Mouse (Mus musculus) heart, embryonic 14.5 days (tissue): ENCODE measurements around the gene Sgip1. TPM values are rescaled to one million over a fixed set of nuclear protein-coding genes. Genes with fewer than 3 reads are reported as not detected.

Source experiments
- ATAC-seq: fragments of 200-750 bp; cut with Nextera tagmentation; 2 replicates; pipeline ENCODE4 v1.8.0; 2017; ENCODE audit warnings: low read depth, moderate TSS enrichment; ENCODE audit not compliant: insufficient number of reproducible peaks, insufficient read depth, low FRiP score
- H3K27ac ChIP-seq, 2 experiments: fragments of 200-500 bp in 1 of 2; fragments of 300-500 bp in 1 of 2; sonication (generic) in 1 of 2; replicated peaks in 1 of 2; 2 replicates each; pipeline ENCODE4 v1.5.1; 2012 to 2014; ENCODE audit warnings: low read depth in 2 of 2, low read length in 2 of 2, control low read depth in 1 of 2, mild to moderate bottlenecking in 1 of 2, mixed read lengths in 1 of 2; ENCODE audit not compliant: control insufficient read depth in 1 of 2, insufficient read depth in 1 of 2
- H3K27me3 ChIP-seq: fragments of 300-500 bp; sonication (generic); 2 replicates; pipeline ENCODE4 v1.6.1; 2014; ENCODE audit warnings: mild to moderate bottlenecking, low read length, control low read depth; ENCODE audit not compliant: control insufficient read depth, insufficient read depth
- H3K36me3 ChIP-seq: fragments of 300-500 bp; sonication (generic); 2 replicates; pipeline ENCODE4 v1.6.1; 2014; ENCODE audit warnings: mild to moderate bottlenecking, control low read depth, low read length, mixed read lengths; ENCODE audit not compliant: control insufficient read depth, insufficient read depth
- H3K4me1 ChIP-seq, 2 experiments: fragments of 200-500 bp in 1 of 2; fragments of 300-500 bp in 1 of 2; sonication (generic) in 1 of 2; 2 replicates each; pipeline ENCODE4 v1.6.1; 2012 to 2014; ENCODE audit warnings: low read length in 2 of 2, control low read depth in 1 of 2, mixed read lengths in 1 of 2; ENCODE audit not compliant: control insufficient read depth in 2 of 2, insufficient read depth in 2 of 2
- H3K4me2 ChIP-seq: fragments of 300-500 bp; sonication (generic); 2 replicates; pipeline ENCODE4 v1.6.1; 2014; ENCODE audit warnings: mild to moderate bottlenecking, low read length
- H3K4me3 ChIP-seq, 2 experiments: fragments of 200-500 bp in 1 of 2; fragments of 300-500 bp in 1 of 2; sonication (generic) in 1 of 2; 2 replicates each; pipeline ENCODE4 v1.5.1; 2012 to 2014; ENCODE audit warnings: low read length in 2 of 2, mild to moderate bottlenecking in 2 of 2, control low read depth in 1 of 2, low read depth in 1 of 2, moderate library complexity in 1 of 2; ENCODE audit not compliant: control insufficient read depth in 1 of 2, insufficient read depth in 1 of 2
- H3K9ac ChIP-seq: fragments of 300-500 bp; sonication (generic); 2 replicates; pipeline ENCODE4 v1.6.1; 2014; ENCODE audit warnings: mild to moderate bottlenecking, low read length
- H3K9me3 ChIP-seq: fragments of 300-500 bp; sonication (generic); 2 replicates; pipeline ENCODE4 v1.6.1; 2016; ENCODE audit warnings: low read length, control low read depth; ENCODE audit not compliant: control insufficient read depth
- whole genome bisulfite sequencing: fragments of 180-500 bp; shearing (Covaris S2); extraction: QIAGEN DNeasy Blood & Tissue Kit; methylation state at CpG from one replicate; pipeline ENCODE4 v1.1.7; 2014; 5-methylcytosine and 5-hydroxymethylcytosine counted together
- polyA plus RNA-seq: library from polyadenylated mRNA; unstranded; fragments of >200 nt; fragmentation: Nextera tagmentation; extraction: Ambion mirVana; gene quantifications from 2 replicates; pipeline ENCODE4 v1.2.1, GENCODE M21; 2014

Sgip1 gene
- polyA plus RNA-seq = 0.67 and 0.92 TPM in 2 replicates

- ATAC-seq = no peak
- Histone ChIP-seq H3K27me3 (no peaks in the 10 kb centered on the region), H3K9ac (no peak within 1 kb of the TSS), H3K4me2 (no peak within 1 kb of the TSS), H3K27ac (no peak within 1 kb of the TSS), H3K36me3 (no peaks in the 10 kb centered on the region), H3K9me3 (no peaks in the 10 kb centered on the region), H3K4me3 (no peak within 1 kb of the TSS), H3K4me1 (no peaks in the 10 kb centered on the region)
- 66% methylated on average over 8 of the region's 8 CpGs for WGBS
These were observed at the start of gene Sgip1 for GRCm38 (mm10) chr4:102741287-102741686. Gene Sgip1, plus strand, starts transcription at chr4:102741297.

- Histone ChIP-seq H3K4me1 (no peaks in the 10 kb centered on the region), H3K9me3 (no peaks in the 10 kb centered on the region), H3K27me3 (no peaks in the 10 kb centered on the region), H3K9ac (no peak overlapping the region), H3K36me3 (no peaks in the 10 kb centered on the region), H3K4me2 (no peak overlapping the region), H3K27ac (no peak overlapping the region), H3K4me3 (no peak overlapping the region)
- 60% methylated on average over 4 of the region's 4 CpGs for WGBS
- ATAC-seq = no peak
These were observed 49.7 kb upstream of the Sgip1 start for GRCm38 (mm10) chr4:102691402-102691801.

DNA sequence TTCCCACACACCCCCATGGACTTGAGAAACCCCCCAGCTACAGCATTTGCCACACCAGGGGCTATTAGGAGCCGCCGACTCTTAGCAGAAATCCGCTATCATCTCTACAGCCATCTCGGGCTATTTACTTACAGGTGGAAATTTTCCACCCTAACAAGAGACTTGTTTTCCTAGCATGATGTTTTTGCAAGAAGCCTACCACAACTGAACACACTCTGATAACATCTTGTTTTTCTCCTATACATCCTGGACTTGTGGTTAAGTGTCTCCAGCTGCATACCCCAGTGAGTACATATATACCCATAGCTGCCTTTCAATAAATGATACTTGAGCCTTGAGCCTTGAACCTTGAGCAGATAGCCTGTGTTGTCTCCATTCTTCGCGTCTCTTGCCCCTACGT lies 43.1 kb upstream of the Sgip1 start:
- no peak for ATAC-seq
- no peak overlapping the region for H3K4me2 ChIP-seq
- no peak overlapping the region for H3K27ac ChIP-seq
- H3K9ac ChIP-seq = no peak overlapping the region
- no peaks in the 10 kb centered on the region for H3K4me1 ChIP-seq
- H3K4me3 ChIP-seq = no peak overlapping the region
- H3K36me3 ChIP-seq = no peaks in the 10 kb centered on the region
- no peaks in the 10 kb centered on the region for H3K27me3 ChIP-seq
- 0 out of 2 replicates have a peak, but pooled peaks cover 3% of the 10 kb centered on the region for H3K9me3 ChIP-seq
- WGBS = 91% methylated on average over 7 of the region's 7 CpGs

DNA sequence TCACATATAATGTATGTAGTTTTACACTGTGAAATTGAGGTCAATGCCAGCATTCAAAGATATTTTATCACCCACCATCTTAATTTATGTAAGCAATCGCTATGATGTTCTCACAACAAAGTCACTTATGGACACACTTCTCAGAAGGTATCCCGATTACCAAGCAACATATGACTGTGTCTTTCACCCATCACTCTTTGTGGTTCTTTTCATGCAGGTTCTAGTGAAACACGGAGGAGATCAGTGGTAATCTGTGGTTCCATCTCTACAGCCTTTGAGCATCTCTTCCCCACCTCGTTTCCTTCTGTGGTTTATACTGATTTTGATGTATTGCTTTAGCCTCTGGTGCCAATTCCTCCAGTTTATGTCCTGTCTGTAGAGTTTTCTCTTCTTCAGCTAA lies 29.4 kb upstream of the Sgip1 start:
- Histone ChIP-seq H3K9ac (no peak overlapping the region), H3K9me3 (no peaks in the 10 kb centered on the region), H3K4me1 (0 out of 4 replicates have a peak, but pooled peaks cover 0 to 4% of the 10 kb centered on the region in 2 experiments), H3K27me3 (no peaks in the 10 kb centered on the region), H3K27ac (no peak overlapping the region), H3K36me3 (no peaks in the 10 kb centered on the region), H3K4me3 (no peak overlapping the region), H3K4me2 (no peak overlapping the region)
- WGBS = 75% methylated on average over 4 of the region's 4 CpGs
- no peak for ATAC-seq

- Histone ChIP-seq H3K4me1 (0 out of 4 replicates have a peak, but pooled peaks cover 0 to 5% of the 10 kb centered on the region in 2 experiments), H3K27me3 (no peaks in the 10 kb centered on the region), H3K4me2 (no peak overlapping the region), H3K36me3 (no peaks in the 10 kb centered on the region), H3K4me3 (no peak overlapping the region), H3K27ac (no peak overlapping the region), H3K9ac (no peak overlapping the region), H3K9me3 (no peaks in the 10 kb centered on the region)
- ATAC-seq = no peak
These were observed 25.6 kb upstream of the Sgip1 start for GRCm38 (mm10) chr4:102715532-102715931.

GRCm38 (mm10) chr4:102717123-102717828 lies 23.8 kb upstream of the Sgip1 start:
- no peak overlapping the region for H3K27ac ChIP-seq
- no peak for ATAC-seq
- 74% methylated on average over 5 of the region's 5 CpGs for WGBS
- H3K4me1 ChIP-seq = 0 out of 4 replicates have a peak, but pooled peaks cover 0 to 5% of the 10 kb centered on the region in 2 experiments
- no peaks in the 10 kb centered on the region for H3K36me3 ChIP-seq
- no peaks in the 10 kb centered on the region for H3K9me3 ChIP-seq
- no peak overlapping the region for H3K4me3 ChIP-seq
- no peaks in the 10 kb centered on the region for H3K27me3 ChIP-seq
- H3K4me2 ChIP-seq = no peak overlapping the region
- H3K9ac ChIP-seq = no peak overlapping the region

DNA sequence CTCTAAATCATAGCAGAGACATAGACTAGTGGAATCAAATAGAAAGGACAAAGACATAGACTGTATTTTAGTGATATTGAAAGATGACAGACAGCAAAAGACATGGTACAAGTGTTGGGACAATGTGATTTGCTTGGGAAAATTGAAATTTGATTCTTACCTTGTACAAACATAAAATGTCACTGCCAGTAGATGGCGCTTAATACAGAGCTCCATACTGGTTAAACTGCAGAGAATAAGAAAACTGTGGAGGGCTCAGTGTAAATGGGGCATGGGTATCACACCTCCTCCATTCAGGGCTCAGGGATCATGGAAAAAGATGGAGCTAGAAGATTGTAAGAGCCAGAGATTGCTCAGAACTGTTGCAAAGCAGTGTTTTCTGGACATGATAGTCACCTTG lies 21.6 kb upstream of the Sgip1 start:
- 8% methylated on average over 1 of the region's 1 CpGs for WGBS
- no peak overlapping the region for H3K4me3 ChIP-seq
- H3K27ac ChIP-seq = no peak overlapping the region
- no peaks in the 10 kb centered on the region for H3K9me3 ChIP-seq
- no peak overlapping the region for H3K4me2 ChIP-seq
- no peaks in the 10 kb centered on the region for H3K27me3 ChIP-seq
- 0 out of 4 replicates have a peak, but pooled peaks cover 0 to 5% of the 10 kb centered on the region in 2 experiments for H3K4me1 ChIP-seq
- no peak for ATAC-seq
- no peaks in the 10 kb centered on the region for H3K36me3 ChIP-seq
- H3K9ac ChIP-seq = no peak overlapping the region

DNA sequence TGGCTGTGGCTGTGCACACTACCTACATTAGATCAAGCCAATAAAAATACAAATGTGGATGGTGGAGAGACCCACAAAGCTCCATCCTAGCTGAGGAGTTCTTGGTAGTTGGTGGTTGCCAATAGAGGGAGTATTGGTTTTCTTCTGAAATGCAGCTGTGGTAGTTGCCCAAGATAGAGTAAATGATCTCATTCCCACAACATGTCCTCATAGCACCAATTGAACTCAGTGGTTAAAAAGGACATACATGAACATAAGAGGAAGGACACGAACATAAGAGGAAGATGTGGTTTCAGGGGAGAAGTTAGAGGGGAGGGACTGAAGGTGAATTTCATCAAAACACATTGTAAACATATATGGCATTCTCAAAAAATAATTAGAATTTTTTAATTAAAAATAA lies 21.1 kb upstream of the Sgip1 start:
- no peak overlapping the region for H3K9ac ChIP-seq
- no peaks in the 10 kb centered on the region for H3K9me3 ChIP-seq
- WGBS = 56% methylated on average over 1 of the region's 1 CpGs
- no peaks in the 10 kb centered on the region for H3K27me3 ChIP-seq
- H3K4me2 ChIP-seq = no peak overlapping the region
- no peak overlapping the region for H3K27ac ChIP-seq
- H3K4me3 ChIP-seq = no peak overlapping the region
- no peak for ATAC-seq
- no peaks in the 10 kb centered on the region for H3K36me3 ChIP-seq
- 0 out of 4 replicates have a peak, but pooled peaks cover 0 to 5% of the 10 kb centered on the region in 2 experiments for H3K4me1 ChIP-seq
